Mouse (Mus musculus) monocyte, adult 2 months (primary cell): ENCODE data around the gene Pdap1.
"Not testable (repeated sequence)": the region's sequence is repeated elsewhere in the genome, so short reads cannot be mapped to it uniquely, and the experiment has no call there.

ENCODE experiments used
- DNase-seq, 2 experiments: peaks; one replicate each; pipeline ENCODE4 v3.0.0; 2022; ENCODE audit warnings: low spot score in 2 of 2, low read depth in 1 of 2

Gene Pdap1

GRCm38 (mm10) chr5:145139571-145140519 is at the start of gene Pdap1, which contains the start of gene Bud31:
Pdap1 (minus strand) TSS chr5:145140238.
Bud31 (plus strand) TSS chr5:145140362.
- DNase-seq, result peak; percentile 88 to 95

DNA sequence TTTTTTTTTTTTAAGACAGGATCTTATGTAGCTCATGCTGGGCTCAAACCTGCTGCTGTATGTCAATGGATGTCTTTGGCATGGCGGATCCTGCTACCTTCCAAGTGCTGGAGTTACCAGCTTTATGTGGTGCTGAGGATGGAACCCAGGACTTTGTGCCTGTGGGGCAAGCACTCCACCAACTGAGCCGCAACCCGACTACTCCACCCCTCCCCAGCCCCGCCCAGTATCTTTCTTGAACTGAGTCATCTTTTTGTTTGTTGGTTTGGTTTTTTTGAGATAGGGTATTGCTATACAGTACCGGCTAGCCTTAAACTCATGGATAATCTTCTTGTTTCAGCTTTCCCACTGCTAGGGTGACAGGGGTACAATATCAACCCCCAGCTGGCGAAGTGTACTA is 49.4 kb upstream of the Pdap1 start:
- no peak for DNase-seq

DNA sequence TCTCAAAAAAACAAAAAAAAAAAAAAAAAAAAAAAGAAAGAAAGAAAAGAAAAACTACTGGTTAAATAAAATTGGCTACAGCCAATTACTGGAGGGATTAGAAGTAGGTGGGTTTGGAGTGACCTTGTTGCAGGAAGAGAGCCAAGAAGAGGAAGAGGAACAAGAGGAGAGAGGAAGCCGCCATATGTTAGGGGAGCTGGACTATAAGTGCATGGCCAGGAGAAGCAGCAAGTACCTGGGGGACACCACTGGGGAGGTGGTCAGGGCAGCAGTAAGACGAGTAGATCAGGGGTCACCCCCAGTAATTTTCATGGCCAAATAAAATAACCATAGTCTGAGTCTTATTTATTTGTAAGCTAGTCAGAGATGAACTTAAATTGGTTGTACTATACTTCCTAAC is 45.2 kb upstream of the Pdap1 start:
- no peak for DNase-seq

DNA sequence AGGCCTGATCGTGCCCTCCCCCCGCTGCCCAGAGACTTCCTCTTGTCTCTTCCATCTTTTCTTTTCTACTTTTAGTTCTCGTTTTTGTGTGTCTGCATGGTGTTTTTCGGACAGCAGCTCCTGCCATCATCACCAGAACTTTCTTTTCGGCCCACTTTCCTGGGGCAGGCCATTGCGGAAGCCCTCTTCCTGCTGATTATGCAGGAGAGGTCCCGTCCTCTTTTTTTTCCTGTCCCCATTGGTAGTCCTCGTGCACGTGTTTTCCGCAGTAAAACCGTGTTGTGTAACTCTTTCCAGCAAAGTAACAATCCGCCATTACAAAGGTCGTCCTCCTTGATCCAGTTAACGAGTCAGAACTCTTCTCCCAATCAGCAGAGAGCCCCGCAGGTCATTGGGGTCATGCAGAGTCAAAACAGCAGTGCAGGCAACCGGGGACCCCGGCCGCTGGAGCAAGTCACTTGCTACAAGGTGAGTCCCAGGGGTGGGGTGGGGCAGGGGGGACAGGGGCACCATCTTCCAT is 38.5 kb upstream of the Pdap1 start:
- DNase-seq, result no peak

DNA sequence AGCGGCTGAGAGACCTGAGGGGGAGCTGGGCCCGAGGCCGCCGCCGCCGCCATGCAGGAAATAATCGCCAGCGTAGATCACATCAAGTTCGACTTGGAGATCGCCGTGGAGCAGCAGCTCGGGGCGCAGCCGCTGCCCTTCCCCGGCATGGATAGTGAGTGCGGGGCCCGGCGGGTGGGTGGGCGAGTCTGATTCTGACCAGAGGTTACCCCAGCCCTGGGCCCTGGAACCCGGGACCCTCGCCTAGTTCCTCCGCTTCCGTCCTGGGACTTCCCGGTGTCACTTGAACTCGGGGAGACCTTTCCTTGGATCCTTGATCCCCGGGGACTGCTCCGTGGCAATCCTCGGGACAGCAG is 27.2 kb upstream of the Pdap1 start:
- no peak for DNase-seq

DNA sequence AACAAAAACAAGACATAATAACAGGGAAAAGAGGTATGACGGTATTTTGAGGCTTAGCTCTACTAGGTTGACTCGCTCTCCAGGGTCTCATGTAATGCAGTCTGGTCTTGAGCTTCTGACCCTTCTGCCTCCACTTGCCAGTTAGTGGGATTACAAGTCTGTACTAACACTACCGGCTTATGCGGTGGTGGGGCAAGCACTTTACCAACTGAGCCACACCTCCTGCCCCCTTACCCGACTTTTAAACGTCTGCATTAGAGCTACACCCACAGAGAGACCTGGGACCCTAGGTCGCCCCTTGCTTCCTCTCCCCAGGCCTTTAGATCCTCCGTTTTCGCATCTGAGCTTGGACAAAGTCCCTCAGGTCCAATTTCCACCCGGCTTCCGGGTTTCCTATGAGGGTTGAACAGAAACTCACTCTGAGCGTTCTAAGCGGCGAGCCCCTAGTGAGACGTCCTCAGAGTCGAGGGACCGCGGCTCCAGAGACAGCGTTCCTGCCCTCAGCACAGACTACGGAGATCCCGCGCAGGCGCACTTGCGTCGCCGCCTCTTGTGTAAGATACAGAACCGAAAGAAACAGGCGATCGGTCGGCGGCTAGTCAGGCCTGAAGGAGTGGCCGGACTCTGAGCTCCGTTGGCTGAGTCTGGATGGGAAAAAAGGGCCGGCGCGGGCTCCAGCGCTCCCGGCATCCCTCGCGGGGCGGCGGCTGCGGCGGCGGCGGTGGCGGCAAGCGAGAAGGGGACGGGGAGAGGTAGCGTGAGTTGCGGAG is 26.7 kb upstream of the Pdap1 start, which contains the start of the genes Ptcd1 and Cpsf4:
TSS of gene Ptcd1 (minus strand) at position 573 of the 770 bp plus-strand sequence.
TSS of gene Cpsf4 (plus strand) at position 678 of the 770 bp plus-strand sequence.
- DNase-seq, result peak; percentile 94 to 98

- DNase-seq, result no peak
These were observed 25.1 kb upstream of the Pdap1 start for GRCm38 (mm10) chr5:145165184-145165583.

- no peak for DNase-seq
These were observed 24.7 kb upstream of the Pdap1 start for GRCm38 (mm10) chr5:145164710-145165109.

DNA sequence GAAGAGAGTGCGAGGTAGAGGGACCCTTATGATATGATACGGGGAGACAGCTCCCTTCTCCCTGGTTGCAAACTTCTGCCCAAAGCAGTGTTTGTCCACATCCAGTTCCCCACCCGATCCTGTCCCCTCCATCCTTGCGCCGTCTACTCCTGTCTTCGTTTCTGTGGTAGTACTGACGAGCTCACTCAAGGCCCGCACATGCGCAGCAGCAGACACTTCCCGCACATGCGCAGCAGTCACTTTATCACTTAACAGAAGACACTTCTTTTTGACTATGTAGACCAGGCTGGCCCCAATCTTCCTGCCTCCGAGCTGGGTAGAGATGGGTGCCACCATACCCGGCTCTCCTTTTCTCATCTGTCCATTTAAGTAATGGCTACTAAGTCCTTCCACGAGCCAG is 21.3 kb upstream of the Pdap1 start:
- no peak for DNase-seq

DNA sequence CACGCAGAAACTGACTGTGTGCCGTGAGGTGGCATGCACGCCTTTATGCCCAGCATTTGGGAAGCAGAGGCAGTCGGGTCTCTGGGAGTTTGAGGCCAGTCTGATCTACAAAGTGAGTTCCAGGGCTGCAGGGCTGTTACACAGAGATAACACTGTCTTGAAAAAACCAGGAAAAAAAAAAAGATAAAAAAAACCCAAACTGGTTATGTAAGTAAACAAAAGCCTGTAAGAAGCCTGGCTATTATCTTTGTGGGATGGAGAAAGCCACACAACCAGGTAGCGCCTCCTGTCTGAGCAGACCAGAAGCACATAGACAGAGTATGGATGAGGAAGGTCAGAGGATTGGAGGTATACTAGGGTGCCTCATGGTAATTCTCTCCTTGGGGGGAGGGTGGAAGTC is 12.7 kb upstream of the Pdap1 start:
- no peak for DNase-seq

GRCm38 (mm10) chr5:145149294-145149693 is 9.3 kb upstream of the Pdap1 start:
- no peak for DNase-seq

GRCm38 (mm10) chr5:145147748-145148147 is 7.7 kb upstream of the Pdap1 start:
- no peak for DNase-seq

GRCm38 (mm10) chr5:145140611-145141010 is 573 bp upstream of the Pdap1 start:
- DNase-seq, result no peak

GRCm38 (mm10) chr5:145138836-145139235 is 1.2 kb downstream of the Pdap1 start:
- DNase-seq, result no peak

- not testable (repeated sequence) for DNase-seq
These were observed 6.8 kb downstream of the Pdap1 start for GRCm38 (mm10) chr5:145133275-145133674.

DNA sequence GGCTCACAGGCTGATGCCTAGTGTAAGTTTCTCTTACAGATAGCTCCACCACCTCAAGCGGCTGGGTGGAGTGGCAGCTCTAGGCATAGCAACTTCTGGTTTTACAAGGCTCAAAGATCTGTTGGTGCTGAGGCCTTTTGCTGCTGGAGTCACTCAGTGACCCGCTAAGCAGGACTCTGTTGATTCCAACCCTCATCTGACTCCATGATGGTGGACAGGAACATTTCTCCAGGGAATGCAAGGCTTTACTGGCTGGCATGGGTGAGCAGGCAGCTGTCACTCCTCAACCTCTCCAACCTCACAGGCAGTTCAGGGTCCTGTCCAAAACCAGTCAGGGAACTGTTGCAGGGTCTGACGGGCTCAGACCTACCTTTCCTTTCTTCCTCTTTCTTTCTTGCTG is 9.0 kb downstream of the Pdap1 start:
- DNase-seq, result no peak

- no peak for DNase-seq
These were observed 9.8 kb downstream of the Pdap1 start for GRCm38 (mm10) chr5:145130191-145130590.

DNA sequence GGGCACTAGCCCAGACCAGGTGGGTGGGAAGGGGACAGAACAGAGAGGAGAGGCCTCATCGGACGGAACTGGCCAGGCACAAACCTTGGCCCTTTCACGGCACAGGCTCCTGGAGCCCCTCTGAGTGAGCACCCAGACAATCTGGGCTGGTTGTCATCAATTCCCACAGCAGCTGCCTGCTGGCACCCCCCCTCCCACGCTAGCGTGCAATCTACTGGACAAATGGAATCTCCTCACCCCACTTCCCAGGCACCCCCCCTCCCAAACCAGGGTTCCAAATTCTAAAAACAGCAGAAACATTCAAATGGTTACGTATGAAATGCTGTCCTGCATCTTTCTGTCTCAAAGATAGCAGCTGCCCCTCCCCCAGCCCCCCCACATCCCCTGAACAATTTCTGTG is 10.3 kb downstream of the Pdap1 start:
- DNase-seq, result not testable (repeated sequence)

- no peak for DNase-seq
These were observed 10.9 kb downstream of the Pdap1 start for GRCm38 (mm10) chr5:145129124-145129523.

DNA sequence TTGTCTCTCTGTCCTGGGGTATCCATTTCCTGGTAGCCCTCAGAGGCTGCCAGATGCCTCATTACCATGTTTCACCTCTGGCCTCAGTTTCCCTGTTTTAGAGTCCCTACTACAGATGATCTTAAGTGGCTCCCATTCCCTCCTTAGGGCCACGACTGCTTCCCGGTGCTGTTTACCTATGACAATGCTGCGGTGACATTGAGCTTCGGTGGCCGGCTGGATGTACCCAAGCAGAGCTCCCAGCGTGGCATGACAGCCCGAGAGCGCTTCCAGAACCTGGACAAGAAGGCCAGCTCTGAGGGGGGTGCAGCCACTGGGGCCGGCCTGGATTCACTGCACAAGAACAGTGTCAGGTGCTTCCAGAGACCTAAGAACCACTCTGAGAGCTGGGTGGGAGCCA is 13.5 kb downstream of the Pdap1 start:
- no peak for DNase-seq

DNA sequence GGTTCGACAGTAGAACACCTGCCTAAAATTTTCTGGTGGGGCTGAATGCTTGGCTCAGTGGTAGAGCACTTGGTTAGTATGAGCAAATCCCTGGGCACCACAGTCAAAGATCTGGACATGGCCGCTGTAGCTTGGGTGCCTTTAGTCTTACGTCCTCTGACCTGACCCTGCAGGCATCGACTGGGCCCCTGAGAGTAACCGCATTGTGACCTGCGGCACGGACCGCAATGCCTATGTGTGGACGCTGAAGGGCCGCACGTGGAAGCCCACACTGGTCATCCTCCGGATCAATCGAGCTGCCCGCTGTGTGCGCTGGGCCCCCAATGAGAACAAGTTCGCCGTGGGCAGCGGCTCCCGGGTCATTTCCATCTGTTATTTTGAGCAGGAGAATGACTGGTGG is 16.6 kb downstream of the Pdap1 start:
- DNase-seq, result no peak

DNA sequence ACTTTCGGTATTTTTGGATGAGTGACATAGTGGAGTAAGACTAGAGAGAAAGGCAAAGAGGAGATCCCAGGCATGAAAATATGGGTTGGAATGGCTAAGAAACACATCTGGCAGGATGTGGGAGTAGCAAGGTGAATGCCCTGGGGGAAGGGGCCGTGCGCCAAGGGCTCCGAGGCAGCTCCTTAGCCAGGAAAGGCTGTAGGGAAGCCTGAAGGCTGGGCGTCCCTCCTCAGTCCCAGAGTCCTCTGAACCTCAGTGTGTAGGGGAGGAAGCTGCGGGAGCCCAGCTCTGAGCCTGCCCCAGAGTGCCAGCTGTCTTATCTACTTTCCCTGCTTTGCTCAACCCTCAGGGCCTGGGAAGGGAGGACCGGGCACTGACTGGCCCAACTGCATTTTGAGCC is 19.1 kb downstream of the Pdap1 start:
- no peak for DNase-seq
